Mouse (Mus musculus): Measurements from ENCODE around the gene Ak6. TPM values are rescaled to one million over a fixed set of nuclear protein-coding genes. Genes with fewer than 3 reads are reported as not detected.

Ak6 gene
- total RNA-seq, 1 experiment from 2014 or later = 309 TPM

- ATAC-seq (replicated peaks; ENCODE audit: low read depth, poor library complexity, severe bottlenecking) = peak; percentile 83
Observed at GRCm38 (mm10) chr13:100659864-100660456, 9.2 kb downstream of the Ak6 start.

- peak; percentile 65 for ATAC-seq (replicated peaks; ENCODE audit: low read depth, poor library complexity, severe bottlenecking)
Observed at GRCm38 (mm10) chr13:100669291-100670022, 18.7 kb downstream of the Ak6 start, which contains the start of gene Ccdc125. Ccdc125 (plus strand) TSS chr13:100669717.

- peak; percentile 34 for ATAC-seq (replicated peaks; ENCODE audit: low read depth, poor library complexity, severe bottlenecking)
Observed at GRCm38 (mm10) chr13:100670181-100670741, 19.5 kb downstream of the Ak6 start.

- ATAC-seq (replicated peaks; ENCODE audit: low read depth, poor library complexity, severe bottlenecking) = no peak
Observed at GRCm38 (mm10) chr13:100675936-100676635, 25.3 kb downstream of the Ak6 start.

GRCm38 (mm10) chr13:100681615-100682014 is 30.8 kb downstream of the Ak6 start:
- no peak for ATAC-seq (replicated peaks; ENCODE audit: low read depth, poor library complexity, severe bottlenecking)

- no peak for ATAC-seq (replicated peaks; ENCODE audit: low read depth, poor library complexity, severe bottlenecking)
Observed at GRCm38 (mm10) chr13:100682837-100683236, 32.1 kb downstream of the Ak6 start.

GRCm38 (mm10) chr13:100684355-100684754 is 33.6 kb downstream of the Ak6 start:
- ATAC-seq (replicated peaks; ENCODE audit: low read depth, poor library complexity, severe bottlenecking) = peak; percentile 87

GRCm38 (mm10) chr13:100687513-100687912 is 36.7 kb downstream of the Ak6 start:
- ATAC-seq (replicated peaks; ENCODE audit: low read depth, poor library complexity, severe bottlenecking) = no peak

GRCm38 (mm10) chr13:100697541-100697940 is 46.8 kb downstream of the Ak6 start:
- 0 out of 2 replicates have a peak, but pooled peaks have one; percentile 45 for ATAC-seq (replicated peaks; ENCODE audit: low read depth, poor library complexity, severe bottlenecking)

DNA sequence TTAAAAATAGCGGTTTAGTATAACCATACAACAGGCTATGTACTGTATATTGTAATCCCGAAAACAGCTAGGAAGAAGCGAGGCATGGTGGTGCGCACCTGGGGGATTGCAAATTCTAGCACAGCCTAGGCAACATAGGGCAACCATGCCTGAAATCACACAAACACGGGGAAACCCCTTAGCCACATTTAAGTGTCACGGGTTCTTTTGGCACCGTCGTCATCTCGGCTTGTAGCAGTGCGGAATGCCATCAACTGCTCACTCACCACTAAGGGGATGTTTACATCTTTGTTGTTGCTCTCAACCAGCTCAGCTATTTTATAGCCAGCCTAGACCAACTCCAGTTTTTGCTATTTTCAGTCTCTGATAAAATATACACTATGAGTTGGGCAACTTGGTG is 48.1 kb downstream of the Ak6 start:
- no peak for ATAC-seq (replicated peaks; ENCODE audit: low read depth, poor library complexity, severe bottlenecking)

- no peak for ATAC-seq (replicated peaks; ENCODE audit: low read depth, poor library complexity, severe bottlenecking)
Observed at GRCm38 (mm10) chr13:100703468-100703867, 52.7 kb downstream of the Ak6 start.

DNA sequence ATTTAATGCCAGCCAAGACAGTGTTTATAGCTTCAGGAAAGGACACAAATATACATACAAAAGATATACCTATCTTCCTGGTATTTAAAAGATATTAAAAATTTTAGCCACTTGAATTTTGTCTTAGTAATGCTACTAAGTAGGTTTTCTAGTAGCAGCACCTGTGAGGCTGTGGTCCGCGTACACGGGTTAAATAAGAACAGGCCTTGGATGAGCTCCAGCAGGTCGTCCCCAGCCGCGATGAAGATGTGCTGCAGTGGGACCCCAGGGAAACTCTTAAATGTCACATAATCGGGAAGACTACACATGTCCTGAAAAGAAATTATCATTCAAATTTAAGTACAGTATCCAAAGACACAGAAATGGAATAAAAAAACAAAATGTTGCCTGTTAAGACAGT is 55.4 kb downstream of the Ak6 start:
- no peak for ATAC-seq (replicated peaks; ENCODE audit: low read depth, poor library complexity, severe bottlenecking)

- ATAC-seq (replicated peaks; ENCODE audit: low read depth, poor library complexity, severe bottlenecking) = no peak
Observed at GRCm38 (mm10) chr13:100715467-100715866, 64.7 kb downstream of the Ak6 start.

Other genes starting within 250 kb of the Ak6 start
- gene Naip1, start 198.1 kb upstream of the Ak6 start, total RNA-seq (2017) = not detected in 2 replicates
- 54.2 and 85.3 TPM in 2 replicates for gene Gtf2h2, start 158.4 kb upstream of the Ak6 start, total RNA-seq (2017)
- gene Ocln, start 98.3 kb upstream of the Ak6 start, total RNA-seq (2017) = not detected in 2 replicates
- gene Marveld2, start 34.0 kb upstream of the Ak6 start, total RNA-seq (2017) = 1.4 and 1.7 TPM in 2 replicates
- 35.2 and 46.3 TPM in 2 replicates for gene Rad17, start 72 bp downstream of the Ak6 start, total RNA-seq (2017)
- 25.9 and 47.9 TPM in 2 replicates for gene Taf9, start 600 bp downstream of the Ak6 start, total RNA-seq (2017)
- gene Ccdc125, start 18.7 kb downstream of the Ak6 start, total RNA-seq (2017) = 9.2 and 10.9 TPM in 2 replicates
- gene Cdk7, start 80.0 kb downstream of the Ak6 start, total RNA-seq (2017) = 44.8 and 46.2 TPM in 2 replicates
- 59.3 and 61.7 TPM in 2 replicates for gene Mrps36, start 93.7 kb downstream of the Ak6 start, total RNA-seq (2017)
- 60.8 and 70.5 TPM in 2 replicates for gene Cenph, start 124.9 kb downstream of the Ak6 start, total RNA-seq (2017)
- 152 and 167 TPM in 2 replicates for gene Ccnb1, start 135.6 kb downstream of the Ak6 start, total RNA-seq (2017)
- gene Slc30a5, start 182.4 kb downstream of the Ak6 start, total RNA-seq (2017) = 72.3 and 119 TPM in 2 replicates

All from common myeloid progenitor, adult 5-6 weeks (primary cell).